Mouse (Mus musculus): Measurements from ENCODE around the gene Gm45213.

Gm45213 gene

GRCm38 (mm10) chr7:66108961-66109854, 65.8 kb downstream of the Gm45213 start, which contains the start of gene Chsy1:
Gene Chsy1, plus strand, starts transcription at chr7:66109515.
- peak; percentile 88 to 91 for DNase-seq

GRCm38 (mm10) chr7:66109855-66110635, 66.6 kb downstream of the Gm45213 start:
- peak in 1 of 2 experiments; percentile 57 for DNase-seq

GRCm38 (mm10) chr7:66110636-66111112, 67.3 kb downstream of the Gm45213 start:
- DNase-seq: peak in 1 of 2 experiments; percentile 41

GRCm38 (mm10) chr7:66111211-66111610, 67.8 kb downstream of the Gm45213 start:
- no peak for DNase-seq

All from kidney, postnatal 36 days (tissue).